Mouse (Mus musculus) limb, embryonic 12.5 days (tissue): ENCODE data around the gene Gm20388. TPM values are rescaled to one million over a fixed set of nuclear protein-coding genes. Genes with fewer than 3 reads are reported as not detected.
"Not testable (repeated sequence)": the region's sequence is repeated elsewhere in the genome, so short reads cannot be mapped to it uniquely, and the experiment has no call there.

Experiments
- ATAC-seq: fragments of 200-750 bp; cut with Nextera tagmentation; 2 replicates; pipeline ENCODE4 v1.8.0; 2017; ENCODE audit warnings: low read depth, moderate TSS enrichment; ENCODE audit not compliant: insufficient number of reproducible peaks, insufficient read depth, low FRiP score, low TSS enrichment
- H3K27ac ChIP-seq: fragments of 300-500 bp; sonication (generic); 2 replicates; pipeline ENCODE4 v1.5.1; 2016; ENCODE audit warnings: mild to moderate bottlenecking, moderate library complexity
- H3K27me3 ChIP-seq: fragments of 300-500 bp; sonication (generic); 2 replicates; pipeline ENCODE4 v1.6.1; 2016; ENCODE audit warnings: mild to moderate bottlenecking, moderate library complexity
- H3K36me3 ChIP-seq: fragments of 300-500 bp; sonication (generic); 2 replicates; pipeline ENCODE4 v1.6.1; 2016; ENCODE audit warnings: mild to moderate bottlenecking, moderate library complexity
- H3K4me1 ChIP-seq: fragments of 300-500 bp; sonication (generic); replicated peaks from 2 replicates; pipeline ENCODE4 v1.6.1; 2016
- H3K4me2 ChIP-seq: fragments of 300-500 bp; sonication (generic); 2 replicates; pipeline ENCODE4 v1.6.1; 2016; ENCODE audit warnings: mild to moderate bottlenecking, moderate library complexity
- H3K4me3 ChIP-seq: fragments of 300-500 bp; sonication (generic); replicated peaks from 2 replicates; pipeline ENCODE4 v1.5.1; 2016; ENCODE audit warnings: mild to moderate bottlenecking
- H3K9ac ChIP-seq: fragments of 300-500 bp; sonication (generic); replicated peaks from 2 replicates; pipeline ENCODE4 v1.6.1; 2016; ENCODE audit warnings: mild to moderate bottlenecking, moderate library complexity
- H3K9me3 ChIP-seq: fragments of 300-500 bp; sonication (generic); 2 replicates; pipeline ENCODE4 v1.6.1; 2016; ENCODE audit warnings: mild to moderate bottlenecking, moderate library complexity
- WGBS: fragments of 180-500 bp; shearing (Covaris S2); methylation state at CpG from one replicate; pipeline ENCODE4 v1.1.7; 2016; 5-methylcytosine and 5-hydroxymethylcytosine counted together
- polyA plus RNA-seq: library from polyadenylated mRNA; unstranded; fragments of >200 nt; fragmentation: Nextera tagmentation; extraction: Ambion mirVana; gene quantifications from 2 replicates; pipeline ENCODE4 v1.2.1, GENCODE M21; 2016

The Gm20388 gene
- polyA plus RNA-seq, 1 experiment from 2014 or later = not detected

DNA sequence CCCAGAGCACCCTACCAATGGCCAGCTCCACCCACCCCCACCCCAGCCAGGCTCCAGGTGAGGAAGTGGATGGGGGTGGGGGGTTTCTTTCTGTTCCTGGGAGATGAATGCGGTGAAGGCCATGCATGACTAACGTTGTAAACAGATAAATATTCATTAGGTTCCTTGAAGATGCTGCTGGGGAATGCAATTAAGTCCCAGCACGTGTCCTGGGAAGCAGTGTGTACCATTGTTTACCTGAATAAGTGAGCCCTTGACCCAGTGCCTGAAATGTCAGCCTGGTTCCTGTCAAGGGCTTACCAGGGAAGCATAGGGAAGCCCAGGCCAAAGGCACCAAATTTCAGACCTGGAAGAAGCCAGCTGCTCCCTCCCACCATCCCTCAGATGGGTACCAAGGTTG lies 2409.9 kb downstream of the Gm20388 start:
- Histone ChIP-seq H3K4me3 (no peak overlapping the region), H3K27me3 (peaks cover 22% of the 10 kb centered on the region), H3K4me1 (0 out of 2 replicates have a peak, but pooled peaks cover 18% of the 10 kb centered on the region), H3K27ac (no peak overlapping the region), H3K9me3 (no peaks in the 10 kb centered on the region), H3K4me2 (no peak overlapping the region), H3K36me3 (no peaks in the 10 kb centered on the region), H3K9ac (no peak overlapping the region)
- 30% methylated on average over 3 of the region's 3 CpGs for WGBS
- no peak for ATAC-seq

DNA sequence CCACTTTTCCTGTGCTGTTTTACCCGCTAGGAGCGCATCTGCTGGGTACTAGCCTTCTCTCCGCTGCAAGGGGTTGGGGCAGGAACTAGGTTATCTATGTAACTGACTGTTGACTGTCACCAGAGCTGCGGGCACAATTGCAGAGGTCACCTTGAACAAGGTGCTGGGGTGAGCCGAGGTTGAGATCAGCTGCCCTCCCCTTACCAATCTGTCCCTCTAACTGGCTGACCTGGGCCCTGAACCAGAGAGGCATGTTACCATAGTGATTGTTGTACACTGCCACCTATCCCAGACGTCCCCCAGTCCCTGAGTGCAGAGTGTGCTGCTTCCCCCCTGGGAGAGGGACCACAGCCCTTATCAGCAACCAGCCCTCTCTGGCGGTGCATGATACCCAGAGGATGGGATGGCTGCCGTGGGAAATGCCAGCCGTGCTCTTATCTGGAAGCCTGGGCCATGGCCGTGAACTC lies 2410.8 kb downstream of the Gm20388 start:
- no peaks in the 10 kb centered on the region for H3K36me3 ChIP-seq
- no peak overlapping the region for H3K9ac ChIP-seq
- 0 out of 2 replicates have a peak, but pooled peaks cover 18% of the 10 kb centered on the region for H3K4me1 ChIP-seq
- 68% methylated on average over 10 of the region's 10 CpGs for WGBS
- no peaks in the 10 kb centered on the region for H3K9me3 ChIP-seq
- H3K27me3 ChIP-seq = peaks cover 28% of the 10 kb centered on the region
- no peak overlapping the region for H3K4me3 ChIP-seq
- no peak overlapping the region for H3K4me2 ChIP-seq
- no peak overlapping the region for H3K27ac ChIP-seq
- no peak for ATAC-seq

- Histone ChIP-seq H3K4me2 (no peak overlapping the region), H3K27ac (no peak overlapping the region), H3K4me1 (0 out of 2 replicates have a peak, but pooled peaks cover 18% of the 10 kb centered on the region), H3K9ac (no peak overlapping the region), H3K4me3 (no peak overlapping the region), H3K27me3 (peaks cover 30% of the 10 kb centered on the region), H3K9me3 (no peaks in the 10 kb centered on the region), H3K36me3 (no peaks in the 10 kb centered on the region)
- 82% methylated on average over 7 of the region's 7 CpGs for WGBS
- ATAC-seq = no peak
Measured at GRCm38 (mm10) chr8:122322126-122322525, 2411.5 kb downstream of the Gm20388 start.

GRCm38 (mm10) chr8:122322792-122323191 lies 2412.2 kb downstream of the Gm20388 start:
- Histone ChIP-seq H3K4me3 (no peak overlapping the region), H3K4me1 (0 out of 2 replicates have a peak, but pooled peaks cover 18% of the 10 kb centered on the region), H3K9me3 (no peaks in the 10 kb centered on the region), H3K9ac (no peak overlapping the region), H3K27ac (no peak overlapping the region), H3K36me3 (no peaks in the 10 kb centered on the region), H3K4me2 (no peak overlapping the region), H3K27me3 (peaks cover 30% of the 10 kb centered on the region; the same call in 1 of the 2 replicates)
- ATAC-seq = no peak
- WGBS = 33% methylated on average over 11 of the region's 11 CpGs

GRCm38 (mm10) chr8:122323951-122324402 lies 2413.3 kb downstream of the Gm20388 start:
- Histone ChIP-seq H3K4me1 (0 out of 2 replicates have a peak, but pooled peaks cover 12% of the 10 kb centered on the region), H3K27me3 (peaks cover 30% of the 10 kb centered on the region; the same call in 1 of the 2 replicates)
- H3K4me3 ChIP-seq, H3K36me3 ChIP-seq, H3K9ac ChIP-seq, H3K27ac ChIP-seq, ATAC-seq, H3K9me3 ChIP-seq, H3K4me2 ChIP-seq: not testable (repeated sequence)
- 10% methylated on average over 13 of the region's 13 CpGs for WGBS

DNA sequence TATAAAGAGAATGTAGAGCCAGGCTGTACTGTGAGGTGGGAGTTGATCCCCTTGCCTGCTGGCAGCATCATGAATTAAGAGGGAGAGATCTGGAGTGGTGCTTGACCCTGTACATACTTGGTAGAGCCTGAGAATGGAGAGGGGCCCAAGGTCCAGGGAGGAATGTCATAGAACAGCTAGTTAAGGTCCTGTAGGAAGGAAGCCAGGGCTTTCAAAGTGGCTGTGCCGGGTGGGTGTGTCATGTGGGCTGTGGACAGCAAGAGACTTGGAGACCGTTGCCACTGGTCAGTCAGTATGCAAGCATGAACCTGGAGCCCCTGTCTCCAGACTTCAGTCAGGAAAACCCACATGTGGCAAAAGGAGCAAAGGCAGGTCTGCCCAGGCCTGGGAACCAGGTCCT lies 2414.6 kb downstream of the Gm20388 start:
- Histone ChIP-seq H3K4me1 (0 out of 2 replicates have a peak, but pooled peaks cover 12% of the 10 kb centered on the region), H3K4me3 (no peak overlapping the region), H3K9me3 (no peaks in the 10 kb centered on the region), H3K27ac (no peak overlapping the region), H3K4me2 (no peak overlapping the region), H3K27me3 (peaks cover 30% of the 10 kb centered on the region; the same call in 1 of the 2 replicates), H3K36me3 (no peaks in the 10 kb centered on the region), H3K9ac (no peak overlapping the region)
- WGBS = 89% methylated on average over 2 of the region's 2 CpGs
- ATAC-seq = no peak

DNA sequence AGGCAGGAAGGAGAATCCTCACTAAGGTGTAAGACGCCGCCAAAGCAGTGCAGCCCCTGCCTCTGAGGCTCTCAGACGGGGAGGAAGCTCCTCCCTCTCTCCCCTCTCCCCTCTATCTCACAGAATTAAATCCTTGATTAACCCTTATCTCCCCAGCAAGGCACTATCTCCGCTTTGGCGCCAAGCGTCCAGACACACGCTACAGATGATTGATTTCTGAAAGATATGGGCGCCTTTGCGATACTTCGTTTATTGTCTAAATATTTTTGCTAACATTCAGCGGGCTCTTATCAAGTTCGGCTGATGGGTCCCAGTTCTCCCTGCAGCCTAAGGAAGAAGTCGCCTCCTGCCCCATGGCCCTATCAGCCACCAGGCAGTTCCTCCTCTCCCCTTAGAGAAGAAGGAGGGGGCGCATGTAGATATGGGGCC lies 2415.5 kb downstream of the Gm20388 start:
- 0 out of 2 replicates have a peak, but pooled peaks cover 9% of the 10 kb centered on the region for H3K4me1 ChIP-seq
- H3K27ac ChIP-seq = no peak overlapping the region
- H3K4me2 ChIP-seq = no peak overlapping the region
- no peaks in the 10 kb centered on the region for H3K36me3 ChIP-seq
- WGBS = 24% methylated on average over 14 of the region's 14 CpGs
- H3K9ac ChIP-seq = no peak overlapping the region
- H3K27me3 ChIP-seq = peaks cover 31% of the 10 kb centered on the region; the same call in 1 of the 2 replicates
- H3K4me3 ChIP-seq = no peak overlapping the region
- ATAC-seq = no peak
- no peaks in the 10 kb centered on the region for H3K9me3 ChIP-seq

GRCm38 (mm10) chr8:122329072-122329471 lies 2418.4 kb downstream of the Gm20388 start:
- Histone ChIP-seq H3K4me3 (no peak overlapping the region), H3K9ac (no peak overlapping the region), H3K27me3 (peaks cover 26% of the 10 kb centered on the region), H3K4me2 (no peak overlapping the region), H3K27ac (no peak overlapping the region), H3K9me3 (no peaks in the 10 kb centered on the region), H3K36me3 (no peaks in the 10 kb centered on the region), H3K4me1 (0 out of 2 replicates have a peak, but pooled peaks cover 5% of the 10 kb centered on the region)
- ATAC-seq = no peak
- 68% methylated on average over 5 of the region's 8 CpGs for WGBS

GRCm38 (mm10) chr8:122329553-122330239 lies 2419.1 kb downstream of the Gm20388 start:
- 79% methylated on average over 22 of the region's 22 CpGs for WGBS
- H3K4me2 ChIP-seq = no peak overlapping the region
- H3K9ac ChIP-seq = no peak overlapping the region
- H3K27me3 ChIP-seq = peaks cover 32% of the 10 kb centered on the region
- no peak for ATAC-seq
- H3K4me3 ChIP-seq = no peak overlapping the region
- no peaks in the 10 kb centered on the region for H3K36me3 ChIP-seq
- no peaks in the 10 kb centered on the region for H3K9me3 ChIP-seq
- no peaks in the 10 kb centered on the region for H3K4me1 ChIP-seq
- H3K27ac ChIP-seq = 0 out of 2 replicates have a peak overlapping the region, but pooled peaks have one; percentile 7

- H3K27me3 ChIP-seq = peaks cover 34% of the 10 kb centered on the region
- no peak overlapping the region for H3K9ac ChIP-seq
- H3K36me3 ChIP-seq = no peaks in the 10 kb centered on the region
- no peak for ATAC-seq
- WGBS = 74% methylated on average over 12 of the region's 12 CpGs
- H3K4me2 ChIP-seq = no peak overlapping the region
- H3K27ac ChIP-seq = no peak overlapping the region
- no peaks in the 10 kb centered on the region for H3K9me3 ChIP-seq
- H3K4me1 ChIP-seq = peaks cover 4% of the 10 kb centered on the region
- H3K4me3 ChIP-seq = no peak overlapping the region
Measured at GRCm38 (mm10) chr8:122330446-122331133, 2419.9 kb downstream of the Gm20388 start.

DNA sequence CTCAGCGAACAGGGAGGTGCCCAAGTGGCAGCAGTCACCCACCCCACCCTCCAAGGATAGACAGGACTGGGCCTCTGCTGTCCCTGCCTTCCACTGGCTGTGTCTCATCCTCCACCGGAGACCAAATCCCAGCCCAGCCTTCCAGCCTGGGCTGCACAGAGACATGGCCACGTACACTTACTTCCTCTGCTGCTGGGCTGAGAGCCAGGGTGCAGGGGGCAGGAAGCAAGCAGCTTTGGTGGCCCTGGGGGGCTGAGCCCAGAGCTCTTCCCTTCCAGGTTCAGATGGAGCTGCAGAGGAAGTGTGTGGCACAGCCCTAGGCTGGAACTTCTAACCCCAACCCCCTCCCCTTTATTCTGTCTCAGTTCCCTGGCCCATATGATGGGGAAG lies 2420.5 kb downstream of the Gm20388 start:
- no peak overlapping the region for H3K9ac ChIP-seq
- no peak overlapping the region for H3K4me2 ChIP-seq
- WGBS = 78% methylated on average over 3 of the region's 3 CpGs
- 0 out of 2 replicates have a peak overlapping the region, but pooled peaks have one; percentile 8 for H3K27ac ChIP-seq
- no peaks in the 10 kb centered on the region for H3K9me3 ChIP-seq
- H3K4me3 ChIP-seq = no peak overlapping the region
- peaks cover 8% of the 10 kb centered on the region for H3K4me1 ChIP-seq
- no peak for ATAC-seq
- peaks cover 36% of the 10 kb centered on the region for H3K27me3 ChIP-seq
- no peaks in the 10 kb centered on the region for H3K36me3 ChIP-seq
